Mouse (Mus musculus) stomach, postnatal 0 days (tissue): ENCODE measurements around the gene Tmem189.

Source experiments
- CTCF ChIP-seq: IDR thresholded peaks from 2 replicates; pipeline ENCODE4 v1.5.1; 2016; ENCODE audit warnings: antibody characterized with exemption, low read depth, mild to moderate bottlenecking, moderate library complexity
- EP300 ChIP-seq: optimal IDR thresholded peaks from 2 replicates; pipeline ENCODE3; 2016; ENCODE audit warnings: antibody characterized with exemption

GRCm38 (mm10) chr2:167622352-167622751, 67.3 kb downstream of the Tmem189 start:
- TF ChIP-seq CTCF (no peak), EP300 (no peak)
